Mouse (Mus musculus): ENCODE data around the gene Mtmr6.

DNA sequence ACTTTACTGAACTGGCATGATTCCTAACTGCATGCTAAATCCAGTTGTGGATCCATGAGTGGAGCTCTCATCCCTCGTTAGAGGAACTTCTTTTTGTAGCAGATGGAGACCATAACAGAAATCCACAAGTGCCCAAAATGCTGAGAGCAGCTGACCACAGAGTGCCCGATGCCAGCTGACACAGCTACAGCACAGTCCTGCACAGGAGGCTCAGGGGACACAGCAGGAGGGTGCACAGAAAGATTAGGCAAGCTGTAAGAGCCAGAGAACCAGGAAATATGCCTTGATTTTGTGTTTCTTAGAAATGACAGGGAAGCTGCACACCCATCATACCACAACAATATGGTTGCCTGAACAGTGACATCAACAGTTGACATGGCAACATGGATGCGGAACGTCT lies 37.4 kb downstream of the Mtmr6 start:
- TF ChIP-seq CTCF (IDR thresholded peaks at IDR 0.05; ENCODE audit: insufficient read depth, low read depth, low read length) (no peak), POLR2A (IDR thresholded peaks at IDR 0.05; ENCODE audit: insufficient read depth, low read depth, low read length) (no peak)
